Mouse (Mus musculus) heart, postnatal 0 days (tissue): ENCODE measurements around the gene Sash1. TPM values are rescaled to one million over a fixed set of nuclear protein-coding genes. Genes with fewer than 3 reads are reported as not detected.

Experiments
- ATAC-seq: fragments of 200-750 bp; cut with Nextera tagmentation; 2 replicates; pipeline ENCODE4 v1.8.0; 2017; ENCODE audit warnings: low read depth, moderate number of reproducible peaks, moderate library complexity; ENCODE audit not compliant: insufficient read depth
- DNase-seq: peaks from one replicate; pipeline ENCODE4 v3.0.0-alpha.2; 2016; ENCODE audit warnings: low spot score
- H3K27ac ChIP-seq: fragments of 300-500 bp; sonication (generic); 2 replicates; pipeline ENCODE4 v1.5.1; 2014; ENCODE audit warnings: low read depth, mild to moderate bottlenecking
- H3K27me3 ChIP-seq: fragments of 300-500 bp; sonication (generic); 2 replicates; pipeline ENCODE4 v1.6.1; 2014; ENCODE audit warnings: low read length, mixed read lengths; ENCODE audit not compliant: control insufficient read depth, insufficient read depth
- H3K36me3 ChIP-seq: fragments of 300-500 bp; sonication (generic); replicated peaks from 2 replicates; pipeline ENCODE4 v1.6.1; 2014; ENCODE audit warnings: low read length, mixed read lengths; ENCODE audit not compliant: control insufficient read depth, insufficient read depth
- H3K4me1 ChIP-seq: fragments of 300-500 bp; sonication (generic); 2 replicates; pipeline ENCODE4 v1.6.1; 2014; ENCODE audit warnings: antibody characterized with exemption; ENCODE audit not compliant: control insufficient read depth, insufficient read depth
- H3K4me2 ChIP-seq: fragments of 300-500 bp; sonication (generic); 2 replicates; pipeline ENCODE4 v1.6.1; 2014; ENCODE audit warnings: low read depth, mild to moderate bottlenecking, low read length, moderate library complexity
- H3K4me3 ChIP-seq: fragments of 300-500 bp; sonication (generic); 2 replicates; pipeline ENCODE4 v1.5.1; 2014; ENCODE audit warnings: low read depth, low read length
- H3K9ac ChIP-seq: fragments of 300-500 bp; sonication (generic); replicated peaks from 2 replicates; pipeline ENCODE4 v1.6.1; 2014; ENCODE audit warnings: low read depth, low read length, mixed read lengths
- H3K9me3 ChIP-seq: fragments of 300-500 bp; sonication (generic); replicated peaks from 2 replicates; pipeline ENCODE4 v1.6.1; 2016; ENCODE audit warnings: low read length; ENCODE audit not compliant: control insufficient read depth
- CTCF ChIP-seq: IDR thresholded peaks from 2 replicates; pipeline ENCODE4 v1.5.1; 2016; ENCODE audit warnings: antibody characterized with exemption, control low read depth, low read depth
- EP300 ChIP-seq: IDR thresholded peaks from 2 replicates; pipeline ENCODE4 v1.6.1; 2016; ENCODE audit warnings: antibody characterized with exemption, low read depth
- WGBS: fragments of 180-500 bp; shearing (Covaris S2); extraction: QIAGEN DNeasy Blood & Tissue Kit; methylation state at CpG from one replicate; pipeline ENCODE4 v1.1.7; 2014; 5-methylcytosine and 5-hydroxymethylcytosine counted together
- polyA plus RNA-seq: library from polyadenylated mRNA; unstranded; fragments of >200 nt; fragmentation: Nextera tagmentation; extraction: Ambion mirVana; gene quantifications from 2 replicates; pipeline ENCODE4 v1.2.1, GENCODE M21; 2015
- total RNA-seq: library from RNA; depleted of rRNA; stranded (reverse); fragments of >200 nt; gene quantifications from 2 replicates; pipeline ENCODE4 v1.2.3, GENCODE M21; 2014; ENCODE audit warnings: low replicate concordance

Gene Sash1
- total and polyA plus RNA-seq, 2 experiments from 2014 or later: 3.9 to 18.3 TPM

DNA sequence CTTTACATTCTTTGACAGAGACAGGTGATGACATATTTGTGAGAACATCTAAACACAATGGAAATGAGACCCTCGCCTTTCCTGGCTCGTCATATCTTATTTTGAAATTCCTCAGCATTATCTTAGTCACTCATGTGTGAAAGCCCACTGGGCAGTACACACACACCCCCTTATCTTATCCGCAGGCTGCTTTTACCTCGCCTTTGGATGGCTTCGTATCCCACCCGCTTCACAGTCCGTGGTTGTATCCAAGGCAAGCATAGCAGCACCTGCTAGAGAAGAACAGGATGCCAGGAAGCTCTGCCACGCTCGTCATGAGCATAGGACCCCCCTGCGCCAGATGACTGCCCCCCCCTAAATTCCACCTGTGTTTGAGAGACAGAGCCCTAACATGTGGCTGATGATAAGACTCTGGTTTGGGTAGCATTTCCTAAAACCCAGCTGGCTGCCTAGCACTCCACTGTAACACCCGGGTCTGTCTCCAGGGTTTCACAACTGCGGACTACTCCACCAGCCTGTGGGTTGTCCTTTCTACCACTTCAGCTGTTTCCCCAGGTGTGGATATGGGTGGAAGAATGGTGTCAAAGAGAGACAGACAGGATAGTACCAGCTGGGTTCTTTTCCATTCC, 84.0 kb downstream of the Sash1 start:
- DNase-seq (no peak), ATAC-seq (no peak)
- Histone ChIP-seq H3K4me3 (no peak overlapping the region), H3K9ac (no peak overlapping the region), H3K36me3 (no peaks in the 10 kb centered on the region), H3K4me2 (peak overlapping the region; percentile 22; the same call in 1 of the 2 replicates), H3K4me1 (peaks cover 45% of the 10 kb centered on the region), H3K27me3 (no peaks in the 10 kb centered on the region), H3K27ac (no peak overlapping the region), H3K9me3 (no peaks in the 10 kb centered on the region)
- 24% methylated on average over 12 of the region's 12 CpGs for WGBS
- TF ChIP-seq CTCF (no peak), EP300 (no peak)

DNA sequence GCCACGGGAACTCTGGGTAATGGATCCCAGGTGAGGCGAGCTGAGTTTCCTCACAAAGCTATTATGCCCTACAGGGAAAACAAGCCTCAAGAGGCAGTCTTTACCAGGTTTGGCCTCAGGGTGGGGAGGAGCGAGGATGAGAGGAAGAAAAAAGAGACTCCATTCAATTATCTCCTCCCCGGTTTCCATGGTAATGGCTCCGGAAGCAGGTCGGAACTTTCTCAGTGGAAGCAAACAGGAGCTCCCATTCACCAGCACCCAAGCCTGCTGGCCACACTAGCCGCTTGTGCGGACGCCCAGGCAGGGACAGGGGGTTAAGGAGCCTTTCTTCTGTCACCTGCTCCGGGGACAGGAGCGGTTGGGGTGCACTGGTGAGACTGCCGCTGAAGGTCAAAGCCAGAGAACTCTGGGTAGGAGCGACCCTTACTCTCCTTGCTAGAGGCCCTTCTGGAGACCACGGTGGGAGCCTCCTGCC, 84.7 kb downstream of the Sash1 start:
- Histone ChIP-seq H3K4me2 (0 out of 2 replicates have a peak overlapping the region, but pooled peaks have one; percentile 22), H3K4me1 (peaks cover 39% of the 10 kb centered on the region), H3K36me3 (no peaks in the 10 kb centered on the region), H3K4me3 (no peak overlapping the region), H3K9me3 (no peaks in the 10 kb centered on the region), H3K27me3 (no peaks in the 10 kb centered on the region), H3K27ac (no peak overlapping the region), H3K9ac (no peak overlapping the region)
- WGBS: 46% methylated on average over 14 of the region's 14 CpGs
- no peak for TF ChIP-seq EP300
- no peak for TF ChIP-seq CTCF
- ATAC-seq (no peak), DNase-seq (no peak)

DNA sequence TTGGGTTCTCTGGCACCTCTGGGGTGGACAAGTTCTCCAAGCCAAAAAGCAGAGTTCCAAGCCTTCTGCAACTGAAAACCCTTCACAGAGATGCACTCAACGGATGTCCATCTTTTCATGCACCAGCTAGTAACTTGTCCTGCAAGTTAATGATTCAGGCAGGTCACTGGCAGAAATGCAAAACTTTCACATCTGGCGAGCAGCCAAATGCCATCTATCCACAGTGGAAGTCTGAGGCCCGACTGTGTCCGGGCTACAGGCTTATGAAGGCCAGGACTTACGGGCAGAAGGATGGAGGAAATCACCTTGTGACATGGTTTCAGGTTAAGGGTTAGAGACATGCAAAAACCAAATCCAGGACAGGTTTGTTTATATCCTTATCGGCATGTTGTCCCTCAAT, 88.0 kb downstream of the Sash1 start:
- no peak for ATAC-seq
- H3K4me2 ChIP-seq: no peak overlapping the region
- WGBS: 45% methylated on average over 6 of the region's 6 CpGs

DNA sequence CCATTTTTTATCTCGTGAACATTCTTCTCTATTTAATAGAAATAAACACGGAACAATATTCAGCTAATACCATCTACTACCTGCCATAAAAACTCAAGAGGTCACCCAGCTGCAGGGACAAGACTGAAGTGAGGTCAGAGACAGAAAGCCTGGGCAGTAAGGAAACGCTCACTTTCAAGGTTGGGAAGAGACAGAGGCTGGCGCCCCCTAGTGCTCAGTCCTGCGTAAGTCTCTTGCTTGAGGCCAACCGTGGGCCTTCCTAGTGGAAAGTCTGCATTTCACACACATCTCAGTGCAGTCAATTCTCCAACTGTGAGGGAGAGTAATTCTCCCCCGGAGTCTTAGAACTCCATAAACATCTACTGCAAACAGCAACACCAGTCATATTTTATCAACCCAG, 90.5 kb downstream of the Sash1 start:
- Histone ChIP-seq H3K4me3 (no peak overlapping the region), H3K27ac (no peak overlapping the region), H3K27me3 (no peaks in the 10 kb centered on the region), H3K9me3 (no peaks in the 10 kb centered on the region), H3K36me3 (no peaks in the 10 kb centered on the region), H3K4me1 (no peaks in the 10 kb centered on the region), H3K9ac (no peak overlapping the region), H3K4me2 (no peak overlapping the region)
- peak; percentile 78 for TF ChIP-seq CTCF
- TF ChIP-seq EP300: no peak
- peak; percentile 74 for DNase-seq
- 44% methylated on average over 7 of the region's 7 CpGs for WGBS
- ATAC-seq: peak; percentile 45; the same call in 1 of the 2 replicates

More for the DNA sequence above, 88.0 kb downstream of the Sash1 start:
- H3K27me3 ChIP-seq: no peaks in the 10 kb centered on the region
- no peak for TF ChIP-seq EP300
- no peak for TF ChIP-seq CTCF
- no peaks in the 10 kb centered on the region for H3K9me3 ChIP-seq
- no peak overlapping the region for H3K4me3 ChIP-seq
- no peak overlapping the region for H3K9ac ChIP-seq
- H3K36me3 ChIP-seq: no peaks in the 10 kb centered on the region
- no peak overlapping the region for H3K27ac ChIP-seq
- DNase-seq: no peak
- peaks cover 13% of the 10 kb centered on the region for H3K4me1 ChIP-seq

DNA sequence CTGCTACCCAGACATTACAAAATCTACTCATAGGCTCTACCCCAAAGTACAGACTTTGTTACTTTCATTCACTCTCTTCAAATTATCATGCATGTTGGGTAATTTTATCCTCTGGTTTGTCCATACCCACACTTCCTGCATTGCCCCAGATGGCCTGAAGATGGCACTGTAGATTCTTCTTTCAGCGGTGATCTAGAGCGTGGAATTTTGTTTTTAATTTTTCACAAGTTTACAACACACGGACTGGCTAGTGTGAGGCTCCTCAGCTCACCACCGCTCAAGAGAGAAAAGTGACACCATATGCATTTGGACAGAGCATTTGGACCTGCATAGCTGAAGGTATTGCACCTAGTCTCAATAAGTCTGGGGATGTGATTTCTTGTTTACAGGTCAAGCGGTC, 93.5 kb downstream of the Sash1 start:
- peak; percentile 39; the same call in 1 of the 2 replicates for ATAC-seq
- TF ChIP-seq EP300 (no peak), CTCF (peak; percentile 81)
- WGBS: 52% methylated on average over 5 of the region's 5 CpGs
- peaks cover 6% of the 10 kb centered on the region; the same call in 1 of the 2 replicates for H3K36me3 ChIP-seq
- no peak overlapping the region for H3K4me3 ChIP-seq
- H3K9ac ChIP-seq: no peak overlapping the region
- no peak overlapping the region for H3K27ac ChIP-seq
- H3K9me3 ChIP-seq: no peaks in the 10 kb centered on the region
- H3K4me2 ChIP-seq: no peak overlapping the region
- no peaks in the 10 kb centered on the region for H3K4me1 ChIP-seq
- no peak for DNase-seq
- no peaks in the 10 kb centered on the region for H3K27me3 ChIP-seq

DNA sequence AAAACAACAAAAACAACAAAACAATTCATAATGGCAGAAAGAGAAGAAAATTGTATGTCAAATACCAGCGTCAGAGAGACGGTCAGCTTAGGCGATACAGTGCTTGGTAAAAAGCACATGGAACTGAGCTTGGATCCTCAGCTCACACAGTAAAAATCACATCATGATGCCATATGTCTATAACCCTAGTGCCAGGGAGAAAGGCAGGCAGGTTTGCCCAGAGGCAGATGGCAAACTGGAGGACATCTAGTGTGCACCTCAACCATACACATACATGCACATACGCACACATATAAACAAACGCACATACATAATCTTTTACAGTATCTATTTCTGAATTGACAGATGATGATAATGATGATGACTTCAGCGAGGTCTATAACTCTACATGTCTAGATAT, 96.8 kb downstream of the Sash1 start:
- DNase-seq (no peak), ATAC-seq (no peak)
- Histone ChIP-seq H3K4me2 (no peak overlapping the region), H3K36me3 (peaks cover 14% of the 10 kb centered on the region), H3K9me3 (no peaks in the 10 kb centered on the region), H3K9ac (no peak overlapping the region), H3K4me3 (no peak overlapping the region), H3K27me3 (no peaks in the 10 kb centered on the region), H3K27ac (no peak overlapping the region), H3K4me1 (no peaks in the 10 kb centered on the region)
- WGBS: 92% methylated on average over 6 of the region's 6 CpGs
- no peak for TF ChIP-seq EP300
- TF ChIP-seq CTCF: no peak
